Mouse (Mus musculus): Measurements from ENCODE around the gene Glmp. TPM values are rescaled to one million over a fixed set of nuclear protein-coding genes. Genes with fewer than 3 reads are reported as not detected.
A peak's percentile ranks its signal among the peaks of the same experiment; 100 is the strongest.
"Not testable (repeated sequence)": the region's sequence is repeated elsewhere in the genome, so short reads cannot be mapped to it uniquely, and the experiment has no call there.

The Glmp gene
- total RNA-seq, 2 experiments from 2014 or later = 90.8 to 98.8 TPM

- DNase-seq = peak in 1 of 2 experiments; percentile 27
- intact Hi-C loops (cut with DNase I) = not testable (repeated sequence)
These were observed 43.7 kb downstream of the Glmp start for GRCm38 (mm10) chr3:88368511-88368910.

GRCm38 (mm10) chr3:88372643-88373042 lies 47.8 kb downstream of the Glmp start, which contains the start of gene Bglap3:
Bglap3 (minus strand) TSS chr3:88372743.
- intact Hi-C loops (cut with DNase I); DNase-seq: not testable (repeated sequence)

GRCm38 (mm10) chr3:88375750-88376626 lies 51.2 kb downstream of the Glmp start:
- DNase-seq = peak in 1 of 2 experiments; percentile 23
- intact Hi-C loops (cut with DNase I) = not testable (repeated sequence)

- DNase-seq; intact Hi-C loops (cut with DNase I): not testable (repeated sequence)
These were observed 51.8 kb downstream of the Glmp start for GRCm38 (mm10) chr3:88376644-88377043.

- intact Hi-C loops (cut with DNase I); DNase-seq: not testable (repeated sequence)
These were observed 53.8 kb downstream of the Glmp start, which contains the start of gene Bglap2 for GRCm38 (mm10) chr3:88378599-88378998. Bglap2 (minus strand) TSS chr3:88378699.

Other genes with a start within 250 kb of the Glmp start
- not detected for gene Ttc24, start 246.7 kb upstream of the Glmp start, total RNA-seq (2021)
- 1 to 10 TPM; 3.8 to 7.2 TPM for gene Iqgap3, start 243.1 kb upstream of the Glmp start, total RNA-seq (2021)
- 100 to 1,000 TPM; 128 to 130 TPM for gene Mef2d, start 182.7 kb upstream of the Glmp start, total RNA-seq (2021)
- not detected for gene Rhbg, start 70.3 kb upstream of the Glmp start, total RNA-seq (2021)
- gene Gm38392, start 37.8 kb upstream of the Glmp start, total RNA-seq (2021) = under 1 TPM in 1 of 2 experiments, not detected in 1; 0.24 TPM
- 1 to 10 TPM; 4.2 to 4.3 TPM for gene Tsacc, start 28.0 kb upstream of the Glmp start, total RNA-seq (2021)
- gene Cct3, start 27.9 kb upstream of the Glmp start, total RNA-seq (2021) = 100 to 1,000 TPM; 165 to 187 TPM
- gene Tmem79, start 11.1 kb downstream of the Glmp start, total RNA-seq (2021) = 1 to 10 TPM; 1.6 TPM
- gene Smg5, start 11.2 kb downstream of the Glmp start, total RNA-seq (2021) = 10 to 100 TPM; 41.5 to 44.3 TPM
- under 1 TPM; 0.22 to 0.67 TPM for gene Paqr6, start 39.6 kb downstream of the Glmp start, total RNA-seq (2021)
- gene Bglap3, start 47.7 kb downstream of the Glmp start, total RNA-seq (2021) = not detected
- gene Bglap2, start 53.7 kb downstream of the Glmp start, total RNA-seq (2021) = not detected
- gene Bglap, start 59.4 kb downstream of the Glmp start, total RNA-seq (2021) = not detected
- gene Pmf1, start 85.3 kb downstream of the Glmp start, total RNA-seq (2021) = 10 to 100 TPM; 23.9 to 25.0 TPM
- gene Slc25a44, start 100.1 kb downstream of the Glmp start, total RNA-seq (2021) = 10 to 100 TPM; 13.1 to 14.2 TPM
- 1 to 10 TPM; 2.3 to 2.6 TPM for gene Sema4a, start 136.2 kb downstream of the Glmp start, total RNA-seq (2021)
- 100 to 1,000 TPM; 128 TPM for gene Lmna, start 184.9 kb downstream of the Glmp start, total RNA-seq (2021)
- 1 to 10 TPM in 1 of 2 experiments, under 1 TPM in 1; 0.81 to 2.0 TPM for gene Mex3a, start 207.4 kb downstream of the Glmp start, total RNA-seq (2021)
- under 1 TPM in 1 of 2 experiments, not detected in 1; 0.33 TPM for gene Rab25, start 223.3 kb downstream of the Glmp start, total RNA-seq (2021)
- 10 to 100 TPM; 77.7 TPM for gene Lamtor2, start 228.1 kb downstream of the Glmp start, total RNA-seq (2021)
- gene Ubqln4, start 228.7 kb downstream of the Glmp start, total RNA-seq (2021) = 10 to 100 TPM; 55.4 to 60.0 TPM